Mouse (Mus musculus) olfactory bulb, adult 2 months (tissue): Measurements from ENCODE around the gene Gm49358. TPM values are rescaled to one million over a fixed set of nuclear protein-coding genes. Genes with fewer than 3 reads are reported as not detected.

ENCODE experiments used
- H3K27ac ChIP-seq: fragments of 200-500 bp; 2 replicates; pipeline ENCODE4 v1.5.1; 2012; ENCODE audit warnings: low read depth, low read length; ENCODE audit not compliant: insufficient read depth
- H3K4me1 ChIP-seq: fragments of 200-500 bp; 2 replicates; pipeline ENCODE4 v1.6.1; 2012; ENCODE audit warnings: low read length; ENCODE audit not compliant: control insufficient read depth, insufficient read depth
- H3K4me3 ChIP-seq: fragments of 200-500 bp; 2 replicates; pipeline ENCODE4 v1.5.1; 2012; ENCODE audit warnings: mild to moderate bottlenecking, low read depth, low read length, moderate library complexity; ENCODE audit not compliant: insufficient read depth
- CTCF ChIP-seq: fragments of 200-500 bp; IDR thresholded peaks from 2 replicates; pipeline ENCODE4 v1.5.1; 2012; ENCODE audit warnings: low read depth, mild to moderate bottlenecking, low read length, moderate library complexity; ENCODE audit not compliant: insufficient read depth
- POLR2A ChIP-seq: fragments of 200-500 bp; IDR thresholded peaks from 2 replicates; pipeline ENCODE4 v1.6.1; 2012; ENCODE audit warnings: mild to moderate bottlenecking, low read depth, low read length, moderate library complexity; ENCODE audit not compliant: insufficient read depth
- WGBS: fragments of 180-500 bp; shearing (Covaris S2); methylation state at CpG from one replicate; pipeline ENCODE4 v1.1.7; 2018; 5-methylcytosine and 5-hydroxymethylcytosine counted together
- polyA plus RNA-seq: library from polyadenylated mRNA; stranded (reverse); fragments of >200 nt; gene quantifications from 2 replicates; pipeline ENCODE4 v1.2.4, GENCODE M21; 2012; ENCODE audit warnings: low replicate concordance; ENCODE audit not compliant: missing spikeins, insufficient read depth, insufficient read length

The Gm49358 gene
- polyA plus RNA-seq, 1 experiment: not detected

- Histone ChIP-seq H3K27ac (no peak overlapping the region), H3K4me1 (no peaks in the 10 kb centered on the region), H3K4me3 (no peak overlapping the region)
- TF ChIP-seq POLR2A (no peak), CTCF (no peak)
- WGBS: 100% methylated on average over 1 of the region's 1 CpGs
These were observed 6.0 kb upstream of the Gm49358 start for GRCm38 (mm10) chr10:86757724-86758123.

- 83% methylated on average over 6 of the region's 6 CpGs for WGBS
- Histone ChIP-seq H3K4me3 (no peak overlapping the region), H3K4me1 (no peaks in the 10 kb centered on the region), H3K27ac (no peak overlapping the region)
- TF ChIP-seq CTCF (no peak), POLR2A (no peak)
These were observed 5.6 kb upstream of the Gm49358 start for GRCm38 (mm10) chr10:86758211-86758610.

GRCm38 (mm10) chr10:86761236-86761635 lies 2.5 kb upstream of the Gm49358 start:
- Histone ChIP-seq H3K4me3 (no peak overlapping the region), H3K4me1 (peaks cover 2% of the 10 kb centered on the region), H3K27ac (no peak overlapping the region)
- TF ChIP-seq POLR2A: no peak
- TF ChIP-seq CTCF: no peak
- 86% methylated on average over 1 of the region's 1 CpGs for WGBS

GRCm38 (mm10) chr10:86761722-86762383 lies 1.9 kb upstream of the Gm49358 start:
- Histone ChIP-seq H3K27ac (no peak overlapping the region), H3K4me1 (peaks cover 2% of the 10 kb centered on the region), H3K4me3 (no peak overlapping the region)
- WGBS: 67% methylated on average over 7 of the region's 7 CpGs
- TF ChIP-seq POLR2A: no peak

GRCm38 (mm10) chr10:86762384-86762730 lies 1.4 kb upstream of the Gm49358 start:
- 84% methylated on average over 3 of the region's 3 CpGs for WGBS
- Histone ChIP-seq H3K27ac (no peak overlapping the region), H3K4me1 (peaks cover 2% of the 10 kb centered on the region), H3K4me3 (no peak overlapping the region)
- no peak for TF ChIP-seq CTCF
- no peak for TF ChIP-seq POLR2A

- TF ChIP-seq CTCF (no peak), POLR2A (no peak)
- WGBS: 70% methylated on average over 4 of the region's 4 CpGs
- no peak overlapping the region for H3K27ac ChIP-seq
- H3K4me1 ChIP-seq: peaks cover 2% of the 10 kb centered on the region
- no peak overlapping the region for H3K4me3 ChIP-seq
These were observed 1.7 kb downstream of the Gm49358 start for GRCm38 (mm10) chr10:86765344-86765966.

GRCm38 (mm10) chr10:86769216-86769615 lies 5.4 kb downstream of the Gm49358 start:
- Histone ChIP-seq H3K4me1 (peaks cover 5% of the 10 kb centered on the region), H3K27ac (no peak overlapping the region), H3K4me3 (no peak overlapping the region)
- TF ChIP-seq POLR2A (no peak), CTCF (no peak)
- 80% methylated on average over 5 of the region's 5 CpGs for WGBS

GRCm38 (mm10) chr10:86769797-86770196 lies 6.0 kb downstream of the Gm49358 start:
- TF ChIP-seq CTCF (no peak), POLR2A (no peak)
- WGBS: 50% methylated on average over 4 of the region's 4 CpGs
- H3K4me1 ChIP-seq: peaks cover 4% of the 10 kb centered on the region
- no peak overlapping the region for H3K27ac ChIP-seq
- H3K4me3 ChIP-seq: no peak overlapping the region

GRCm38 (mm10) chr10:86771701-86772100 lies 7.9 kb downstream of the Gm49358 start:
- Histone ChIP-seq H3K27ac (no peak overlapping the region), H3K4me3 (no peak overlapping the region), H3K4me1 (peaks cover 3% of the 10 kb centered on the region; the same call in 1 of the 2 replicates)
- no peak for TF ChIP-seq POLR2A
- TF ChIP-seq CTCF: no peak
- WGBS: 84% methylated on average over 5 of the region's 5 CpGs
